Mouse (Mus musculus): ENCODE results near the gene Irgq.

DNA sequence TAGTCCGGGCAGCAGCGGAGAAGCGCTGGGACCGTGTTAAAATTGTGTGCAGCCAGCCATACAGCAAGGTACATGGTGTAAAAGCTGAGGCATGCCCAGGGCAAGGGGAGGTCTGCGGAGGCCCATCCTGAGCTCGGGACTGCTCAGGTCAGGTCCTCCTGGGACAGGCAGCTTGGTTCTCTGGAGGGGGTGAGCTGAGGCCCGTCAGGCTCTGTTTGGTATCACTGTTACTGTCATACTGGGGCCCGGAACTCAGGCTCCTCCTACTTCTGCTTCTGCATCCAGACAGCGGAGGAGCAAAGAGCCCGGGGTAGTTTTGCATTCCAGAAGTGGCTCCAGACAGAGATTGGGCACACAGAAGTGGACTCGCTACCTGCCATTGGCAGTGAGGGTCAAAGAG, 35.1 kb downstream of the Irgq start:
- TF ChIP-seq CTCF (IDR thresholded peaks at IDR 0.05; ENCODE audit: insufficient read depth, low read length) = no peak
- TF ChIP-seq POLR2A (IDR thresholded peaks at IDR 0.05; ENCODE audit: borderline replicate concordance, extremely low read depth, low read depth, low read length) = no peak
